Mouse (Mus musculus) spleen, adult 12 weeks (tissue): ENCODE measurements around the gene Mtmr4.

Experiments used
- DNase-seq: peaks from one replicate; pipeline ENCODE4 v3.0.0; 2022; ENCODE audit warnings: low spot score

Mtmr4 gene

GRCm38 (mm10) chr11:87591526-87592353 lies at the start of gene Mtmr4:
Gene Mtmr4 (plus strand): TSS chr11:87592162.
- peak; percentile 98 for DNase-seq

DNA sequence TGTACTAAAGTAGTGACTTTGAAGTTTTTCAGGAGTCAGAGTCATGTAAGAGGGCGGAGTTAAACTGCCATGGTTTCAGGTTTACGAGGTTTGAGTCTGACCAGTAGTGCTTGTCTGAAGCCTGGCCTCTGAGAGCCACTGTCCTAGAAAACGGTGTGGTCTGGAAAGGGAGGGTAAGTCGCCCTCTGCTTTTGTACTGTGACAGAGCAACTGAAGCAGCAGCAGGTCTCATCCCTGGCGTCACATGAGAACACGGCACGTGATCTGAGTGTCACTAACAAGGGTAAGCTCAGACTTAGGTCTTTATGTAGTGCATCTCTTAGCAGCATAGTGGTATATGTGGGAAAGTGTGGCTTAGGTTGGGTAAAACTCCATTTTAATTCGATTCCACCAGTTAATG lies 49.7 kb upstream of the Mtmr4 start:
- DNase-seq: no peak

DNA sequence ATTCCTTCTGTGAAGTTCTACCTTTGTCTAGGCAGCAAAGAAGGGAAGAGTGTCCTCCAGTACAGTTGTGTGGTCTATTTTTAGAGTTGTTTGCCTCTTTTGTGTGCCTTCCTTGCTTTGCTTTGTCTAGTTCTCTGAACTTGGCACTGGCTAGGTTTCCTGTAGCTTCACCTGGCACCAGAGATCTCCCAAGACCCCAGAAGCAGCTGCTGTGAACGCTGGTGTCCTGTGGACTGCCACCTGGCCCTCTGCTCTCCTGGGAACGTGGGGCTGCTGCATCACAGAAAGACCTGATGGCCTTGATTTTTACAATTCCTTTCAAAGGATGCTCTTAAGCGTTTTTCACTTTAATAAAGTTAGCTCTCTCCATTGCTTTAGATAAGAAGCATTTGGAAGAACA lies 49.1 kb upstream of the Mtmr4 start:
- DNase-seq: no peak

DNA sequence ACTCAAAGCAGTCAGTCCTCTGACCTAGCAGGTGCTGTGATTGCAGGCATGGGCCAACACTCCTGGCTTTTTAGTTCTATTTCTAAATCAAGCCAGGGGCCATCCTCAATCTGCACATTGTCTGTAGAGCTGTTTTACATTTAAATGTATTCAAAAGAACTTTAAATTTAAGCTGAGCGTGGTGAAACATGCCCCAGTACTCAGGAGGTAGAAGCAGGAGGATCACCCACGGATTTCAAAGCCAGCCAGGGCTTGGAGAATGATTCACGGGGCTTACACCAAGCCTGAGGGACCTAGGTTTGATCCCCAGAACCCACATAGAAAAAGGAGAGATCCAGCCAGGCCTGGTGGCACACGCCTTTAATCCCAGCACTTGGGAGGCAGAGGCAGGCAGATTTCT lies 38.6 kb upstream of the Mtmr4 start:
- DNase-seq: no peak

GRCm38 (mm10) chr11:87554386-87554785 lies 37.6 kb upstream of the Mtmr4 start:
- DNase-seq: no peak

- no peak for DNase-seq
Observed at GRCm38 (mm10) chr11:87555106-87555703, 36.8 kb upstream of the Mtmr4 start.

GRCm38 (mm10) chr11:87561208-87561607 lies 30.8 kb upstream of the Mtmr4 start:
- no peak for DNase-seq

- DNase-seq: no peak
Observed at GRCm38 (mm10) chr11:87566501-87566900, 25.5 kb upstream of the Mtmr4 start, which contains the start of gene Gm11492. Gene Gm11492 (plus strand): TSS chr11:87566653.

DNA sequence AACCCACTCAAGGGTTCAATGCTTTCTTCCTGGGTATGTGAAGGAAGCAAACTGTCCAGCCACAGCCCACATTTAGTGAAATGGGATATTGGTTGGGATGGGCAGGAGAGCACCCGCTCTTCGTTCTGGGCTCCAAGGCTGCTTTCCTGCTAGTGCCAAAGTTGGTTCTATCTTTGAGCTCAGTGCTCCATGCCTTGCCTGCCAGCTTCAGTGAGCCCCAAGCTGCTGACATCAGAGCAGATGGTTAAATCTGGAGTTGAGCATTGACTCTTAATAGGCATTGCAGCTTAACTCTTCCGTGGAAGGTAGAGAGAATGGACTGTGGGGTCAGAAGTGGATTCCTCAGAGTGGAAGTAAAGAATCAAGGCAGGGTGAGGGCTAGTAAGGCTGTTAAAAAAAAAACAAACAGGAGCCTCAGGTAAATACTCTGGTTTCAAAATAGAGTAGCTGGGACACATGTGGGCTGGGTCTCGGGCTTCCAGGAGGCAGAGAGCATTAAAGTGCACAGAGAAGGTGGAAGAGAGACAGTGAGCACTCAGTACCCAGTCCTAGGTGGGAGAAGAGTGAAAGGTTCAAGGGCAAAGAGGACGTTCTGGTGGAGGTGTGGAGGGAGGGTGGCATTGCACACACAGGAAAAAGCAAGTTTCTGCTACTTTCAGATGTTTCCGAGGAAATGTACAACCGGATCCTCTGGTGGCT lies 23.6 kb upstream of the Mtmr4 start, which contains the start of gene Sept4:
Gene Sept4, plus strand, starts transcription at position 649 of the 699 bp plus-strand sequence.
- DNase-seq: no peak

- no peak for DNase-seq
Observed at GRCm38 (mm10) chr11:87570743-87571142, 21.2 kb upstream of the Mtmr4 start.

GRCm38 (mm10) chr11:87571361-87571950 lies 20.5 kb upstream of the Mtmr4 start:
- DNase-seq: no peak

DNA sequence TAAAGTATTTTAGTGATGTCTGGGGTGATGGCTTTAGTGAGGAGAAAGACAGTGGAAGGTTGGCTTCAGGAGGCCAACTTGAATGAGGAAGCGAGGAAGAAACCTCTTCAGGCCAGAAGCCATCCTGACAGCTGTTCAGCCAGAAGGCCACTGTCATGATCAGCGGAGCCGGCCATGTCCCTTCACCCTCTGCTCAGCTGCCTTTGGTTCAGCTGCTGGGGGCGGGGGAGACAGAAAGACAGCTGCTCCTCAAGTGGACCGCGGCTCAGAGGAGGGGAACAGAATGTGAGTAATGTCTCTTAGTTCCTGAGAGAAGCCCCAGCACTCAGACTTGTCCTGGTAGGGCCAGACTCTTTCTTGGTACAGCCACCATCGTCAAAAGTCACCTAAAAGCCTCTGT lies 18.2 kb upstream of the Mtmr4 start:
- no peak for DNase-seq

DNA sequence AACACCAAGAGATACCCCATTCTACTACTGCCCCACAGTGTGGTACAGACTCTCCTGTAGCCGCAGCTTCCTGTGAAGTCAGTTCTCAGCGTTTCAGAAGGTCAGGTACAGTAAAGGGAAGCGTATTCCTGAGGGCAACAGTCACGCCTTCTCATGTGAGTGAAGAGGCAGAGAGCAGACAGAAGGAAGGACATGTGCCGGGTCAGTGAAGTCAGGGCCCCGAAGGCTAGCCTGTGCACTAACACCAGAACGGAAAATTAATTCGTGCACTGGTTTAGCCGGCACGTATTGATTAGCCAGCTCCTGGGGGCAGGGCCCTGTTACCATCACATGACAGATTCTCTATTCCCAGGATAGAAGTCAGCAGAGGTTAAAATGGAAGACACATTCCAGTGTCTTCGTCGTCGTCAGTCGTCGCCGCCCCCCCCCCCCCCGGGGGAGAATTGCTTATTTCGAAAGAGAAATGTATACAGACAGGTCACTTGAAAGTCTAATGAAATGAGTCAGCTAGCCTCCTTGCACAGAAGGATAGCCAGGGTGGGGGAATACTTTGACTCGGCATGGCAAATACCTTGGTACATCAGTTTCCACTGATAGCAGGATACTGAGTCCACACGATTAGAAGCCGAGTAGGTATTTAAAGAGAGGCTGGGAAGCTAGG lies 17.3 kb upstream of the Mtmr4 start:
- no peak for DNase-seq

DNA sequence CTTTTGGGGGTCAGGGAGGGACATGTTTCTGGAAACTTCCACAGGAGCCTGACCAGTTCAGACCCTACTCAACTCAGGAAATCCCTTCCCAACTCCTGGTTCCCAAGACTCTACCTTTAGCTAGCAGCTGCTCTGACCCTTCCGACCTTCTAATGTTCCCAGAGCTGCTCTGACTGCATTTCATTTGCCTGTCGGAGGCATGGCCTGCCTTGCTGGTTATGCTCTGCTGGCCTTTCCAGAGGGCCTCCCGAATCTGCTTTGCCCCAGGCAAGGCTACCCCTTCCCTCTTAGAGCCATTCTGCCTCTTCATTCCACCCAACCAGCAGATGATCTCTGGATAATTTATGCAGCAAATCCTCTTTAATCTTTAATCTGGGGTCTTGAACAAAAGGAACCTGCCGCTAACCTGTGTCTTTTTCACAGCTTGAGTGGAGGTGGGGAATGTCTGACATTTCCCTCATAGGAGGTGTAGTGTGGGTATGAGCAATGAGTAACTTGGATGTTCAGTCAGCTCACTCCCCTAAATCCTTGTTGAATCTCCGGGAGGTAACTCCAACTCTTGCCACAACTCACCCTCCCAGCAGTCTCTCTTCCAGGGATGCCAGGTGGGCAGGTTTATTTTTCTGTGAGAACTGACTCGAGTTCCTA lies 14.2 kb upstream of the Mtmr4 start:
- DNase-seq: no peak

DNA sequence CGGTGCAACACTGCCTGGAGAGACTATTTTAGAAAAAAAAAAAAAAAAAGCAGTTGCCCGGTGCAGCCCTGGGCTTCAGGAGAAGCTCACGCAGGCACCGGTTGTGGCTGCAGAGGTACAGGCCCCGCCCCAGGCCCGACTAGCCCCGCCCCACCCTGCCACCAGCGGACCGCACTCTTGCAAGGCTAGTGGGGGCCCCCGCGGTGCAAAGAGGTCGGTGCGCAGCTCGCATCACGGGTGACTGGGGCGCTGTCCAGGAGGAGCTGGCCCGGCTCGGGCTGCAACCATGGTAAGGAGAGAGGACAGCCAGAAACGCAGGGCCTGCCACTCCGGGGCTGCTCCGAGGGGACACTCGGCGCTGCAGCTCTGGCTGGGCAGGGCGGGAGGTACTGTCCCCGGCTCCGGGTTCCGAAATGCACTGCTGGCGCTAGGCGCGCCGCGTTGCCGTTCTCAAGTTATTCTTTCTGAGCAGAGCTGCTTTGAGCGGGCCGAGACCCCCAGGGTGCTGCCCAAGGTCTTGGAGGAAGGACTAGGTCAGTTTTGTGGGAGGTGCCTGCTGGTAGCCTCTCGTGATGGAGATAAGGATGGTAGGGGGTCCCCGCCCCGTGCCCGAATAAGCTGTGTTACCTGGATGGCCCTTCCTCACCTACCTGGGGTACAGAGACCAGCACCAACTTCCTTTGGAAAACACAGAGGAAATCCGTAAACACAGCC lies 13.6 kb upstream of the Mtmr4 start:
- DNase-seq: peak; percentile 43

GRCm38 (mm10) chr11:87578963-87579601 lies 12.9 kb upstream of the Mtmr4 start:
- no peak for DNase-seq

- DNase-seq: no peak
Observed at GRCm38 (mm10) chr11:87579713-87580112, 12.2 kb upstream of the Mtmr4 start.

- DNase-seq: no peak
Observed at GRCm38 (mm10) chr11:87580543-87581085, 11.3 kb upstream of the Mtmr4 start.

- no peak for DNase-seq
Observed at GRCm38 (mm10) chr11:87581161-87581865, 10.6 kb upstream of the Mtmr4 start.
